Mouse (Mus musculus): Measurements from ENCODE around the gene Ptprm.

- TF ChIP-seq GATA1 (IDR thresholded peaks at IDR 0.05; ENCODE audit: low read length) (no peak), TAL1 (IDR thresholded peaks at IDR 0.05; ENCODE audit: low read length) (no peak)
Observed at GRCm38 (mm10) chr17:66710568-66710967, 643.7 kb downstream of the Ptprm start.
